Mouse (Mus musculus) erythroblast, embryonic 14.5 days (primary cell): Measurements from ENCODE around the gene Uba52.

Source experiments
- GATA1 ChIP-seq: IDR thresholded peaks from 2 replicates; pipeline ENCODE4 v1.6.1; 2012; ENCODE audit warnings: low read length, inconsistent platforms, mixed read lengths
- TAL1 ChIP-seq: IDR thresholded peaks from 3 replicates; pipeline ENCODE4 v1.6.1; 2012; ENCODE audit warnings: low read length, inconsistent platforms, mixed read lengths

DNA sequence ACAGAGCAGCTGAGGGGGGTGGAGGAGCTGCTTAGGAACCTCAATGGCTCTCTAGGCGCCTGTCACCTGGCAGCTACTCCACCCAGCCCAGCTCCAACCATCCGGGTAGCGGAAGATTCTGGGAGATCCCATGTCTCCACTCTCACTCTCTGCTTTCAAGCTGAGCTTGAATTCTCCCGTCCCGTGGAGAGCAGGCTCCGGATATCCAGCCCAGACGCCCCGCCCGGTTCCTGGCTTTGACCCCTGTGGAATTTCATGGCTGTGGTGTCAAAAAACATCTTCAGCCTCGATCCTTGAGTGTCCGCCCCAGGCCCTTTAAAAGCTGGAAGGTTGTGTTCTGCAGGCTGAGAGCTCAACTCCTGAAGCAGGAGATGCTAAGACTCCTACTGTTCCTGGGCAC, 43.8 kb downstream of the Uba52 start:
- TF ChIP-seq GATA1 (no peak), TAL1 (no peak)
